In genomic region chr8:114974336-114974950, GRCm38 (mm10) we compare ENCODE assay signal across 22 mouse cellular contexts.
A peak's percentile ranks its signal among the peaks of the same experiment; 100 is the strongest.
DNase-seq lines count a peak whose midpoint lies in the region; ATAC-seq lines count a peak whose summit lies in the region.
"Had no signal": no experiment of that assay in that cellular context is flagged by ENCODE, and none has a peak within 500 bp of the region (broad histone marks: within the 10 kb centered on the region; RNA-seq: fewer than 3 reads in every experiment).

No protein-coding gene starts in this region.

- peak overlapping the region; percentile 90 for H3K27ac ChIP-seq in heart, embryonic 16.5 days (ENCODE audit: low read length)
- H3K27ac ChIP-seq in kidney, embryonic 14.5 days (ENCODE audit: low read depth, low read length): no peak overlapping the region
- H3K27ac ChIP-seq in forebrain, embryonic 16.5 days (ENCODE audit: low read length): no peak overlapping the region
- H3K27ac ChIP-seq: forebrain, embryonic 10.5 days; hindbrain, embryonic 14.5 days; midbrain, embryonic 13.5 days; neural tube, embryonic 13.5 days had no signal

- peak; percentile 3 for ATAC-seq in activated CD4-positive, CD25-positive, alpha-beta regulatory T cell, adult 4 months
- ATAC-seq in heart, embryonic 16.5 days (replicated peaks; ENCODE audit: extremely low read depth, insufficient read depth, low FRiP score): peak; percentile 55
- no peak for ATAC-seq in kidney, embryonic 14.5 days (ENCODE audit: low FRiP score, low TSS enrichment)
- no peak for ATAC-seq in megakaryocyte progenitor cell, adult 5-6 weeks (replicated peaks; ENCODE audit: poor library complexity)
- no peak for ATAC-seq in forebrain, embryonic 16.5 days
- ATAC-seq: liver, postnatal 0 days; midbrain, embryonic 13.5 days had no signal

- H3K36me3 ChIP-seq in heart, embryonic 16.5 days (ENCODE audit: control insufficient read depth, insufficient read depth): no peaks in the 10 kb centered on the region
- no peaks in the 10 kb centered on the region for H3K36me3 ChIP-seq in kidney, embryonic 14.5 days (ENCODE audit: control insufficient read depth, insufficient read depth, low read length)
- H3K36me3 ChIP-seq in forebrain, embryonic 16.5 days (ENCODE audit: control insufficient read depth, insufficient read depth): no peaks in the 10 kb centered on the region
- H3K36me3 ChIP-seq: forebrain, embryonic 10.5 days; midbrain, embryonic 13.5 days; neural tube, embryonic 13.5 days had no signal

- no peak overlapping the region for H3K4me2 ChIP-seq in heart, embryonic 16.5 days (ENCODE audit: low read depth, low read length)
- H3K4me2 ChIP-seq in kidney, embryonic 14.5 days (replicated peaks; ENCODE audit: low read depth, low read length): no peak overlapping the region
- no peak overlapping the region for H3K4me2 ChIP-seq in forebrain, embryonic 16.5 days (ENCODE audit: low read length)
- H3K4me2 ChIP-seq: hindbrain, embryonic 14.5 days; midbrain, embryonic 13.5 days; neural tube, embryonic 13.5 days had no signal

- peak; percentile 45 to 46 for DNase-seq in heart, adult 18-20 months
- no peak for DNase-seq in heart, postnatal 4 days
- peak; percentile 71 for DNase-seq in CD4-positive helper T cell, adult 2 months (ENCODE audit: low read depth, low spot score)
- DNase-seq: adrenal gland, postnatal 25 days; cerebellum, adult 11-12 months; cerebellum, postnatal 25 days; gastrocnemius, postnatal 10 days; kidney, adult 11 months; kidney, postnatal 25 days; left cerebral cortex, postnatal 4 days; liver; liver, postnatal 0 days; lung, postnatal 10 days had no signal

- H3K9me3 ChIP-seq in heart, embryonic 16.5 days (replicated peaks; ENCODE audit: control insufficient read depth, low read length): no peaks in the 10 kb centered on the region
- H3K9me3 ChIP-seq in kidney, embryonic 14.5 days (ENCODE audit: control insufficient read depth, low read length): no peaks in the 10 kb centered on the region
- no peaks in the 10 kb centered on the region for H3K9me3 ChIP-seq in forebrain, embryonic 16.5 days (ENCODE audit: control insufficient read depth, low read length)
- H3K9me3 ChIP-seq: forebrain, embryonic 10.5 days; midbrain, embryonic 13.5 days; neural tube, embryonic 13.5 days had no signal

- 35% methylated on average over 5 of the region's 5 CpGs for WGBS in heart, embryonic 16.5 days
- 57% methylated on average over 5 of the region's 5 CpGs for WGBS in kidney, embryonic 14.5 days
- 72% methylated on average over 5 of the region's 5 CpGs for WGBS in forebrain, embryonic 16.5 days

- no peak overlapping the region for H3K4me3 ChIP-seq in heart, embryonic 16.5 days (ENCODE audit: low read length)
- H3K4me3 ChIP-seq in kidney, embryonic 14.5 days (ENCODE audit: low read length): no peak overlapping the region
- H3K4me3 ChIP-seq in forebrain, embryonic 16.5 days (replicated peaks; ENCODE audit: low read length): no peak overlapping the region
- H3K4me3 ChIP-seq: forebrain, embryonic 10.5 days; midbrain, embryonic 13.5 days; neural tube, embryonic 13.5 days had no signal

- no peaks in the 10 kb centered on the region for H3K27me3 ChIP-seq in heart, embryonic 16.5 days (ENCODE audit: control insufficient read depth, insufficient read depth, low read length)
- H3K27me3 ChIP-seq in kidney, embryonic 14.5 days (ENCODE audit: control insufficient read depth, insufficient read depth, low read length): no peaks in the 10 kb centered on the region
- H3K27me3 ChIP-seq in forebrain, embryonic 16.5 days (replicated peaks; ENCODE audit: control insufficient read depth, insufficient read depth, low read length): peaks cover 5% of the 10 kb centered on the region
- H3K27me3 ChIP-seq: midbrain, embryonic 13.5 days had no signal

- no peak overlapping the region for H3K9ac ChIP-seq in heart, embryonic 16.5 days (ENCODE audit: low read length)
- H3K9ac ChIP-seq in kidney, embryonic 14.5 days (ENCODE audit: low read depth, low read length): no peak overlapping the region
- no peak overlapping the region for H3K9ac ChIP-seq in forebrain, embryonic 16.5 days (replicated peaks; ENCODE audit: low read depth, low read length)
- H3K9ac ChIP-seq: hindbrain, embryonic 14.5 days; liver, postnatal 0 days; midbrain, embryonic 13.5 days; neural tube, embryonic 13.5 days had no signal

- peaks cover 38% of the 10 kb centered on the region for H3K4me1 ChIP-seq in heart, embryonic 16.5 days (ENCODE audit: control insufficient read depth, insufficient read depth, low read length)
- 0 out of 2 replicates have a peak, but pooled peaks cover 9% of the 10 kb centered on the region for H3K4me1 ChIP-seq in kidney, embryonic 14.5 days (ENCODE audit: control insufficient read depth, insufficient read depth, low read length)
- peaks cover 7% of the 10 kb centered on the region for H3K4me1 ChIP-seq in forebrain, embryonic 16.5 days (replicated peaks; ENCODE audit: control insufficient read depth, insufficient read depth, low read length)

Comparison
In these comparisons a context has a peak if more than half of its experiments do, and no peak if none do; other contexts are left out.
1. ATAC-seq: peak in activated CD4-positive, CD25-positive, alpha-beta regulatory T cell, adult 4 months (single experiment) and heart, embryonic 16.5 days (single experiment); none in kidney, embryonic 14.5 days (single experiment), megakaryocyte progenitor cell, adult 5-6 weeks (single experiment) and forebrain, embryonic 16.5 days (single experiment).